Mouse (Mus musculus): ENCODE measurements around the gene Plxna4.

- TF ChIP-seq CTCF (IDR thresholded peaks at IDR 0.05): no peak
- no peak for TF ChIP-seq EP300 (IDR thresholded peaks at IDR 0.05)
Measured at GRCm38 (mm10) chr6:32368408-32368807, 219.6 kb downstream of the Plxna4 start.
